Mouse (Mus musculus): Measurements from ENCODE around the gene Gpr25.

The Gpr25 gene

GRCm38 (mm10) chr1:136260635-136261238 is at the start of gene Gpr25:
TSS of gene Gpr25 (minus strand) at chr1:136260873.
- DNase-seq = no peak

- DNase-seq = no peak
These were observed 48.5 kb upstream of the Gpr25 start for GRCm38 (mm10) chr1:136309193-136309592.

- DNase-seq = peak; percentile 14
These were observed 45.8 kb upstream of the Gpr25 start for GRCm38 (mm10) chr1:136306424-136306823.

GRCm38 (mm10) chr1:136293961-136294360 is 33.3 kb upstream of the Gpr25 start:
- DNase-seq = no peak

GRCm38 (mm10) chr1:136289803-136290202 is 29.1 kb upstream of the Gpr25 start:
- no peak for DNase-seq

GRCm38 (mm10) chr1:136277366-136277765 is 16.7 kb upstream of the Gpr25 start:
- DNase-seq = no peak

- no peak for DNase-seq
These were observed 7.6 kb upstream of the Gpr25 start for GRCm38 (mm10) chr1:136268224-136268623.

- no peak for DNase-seq
These were observed 5.5 kb upstream of the Gpr25 start for GRCm38 (mm10) chr1:136266127-136266526.

GRCm38 (mm10) chr1:136263355-136263754 is 2.7 kb upstream of the Gpr25 start:
- no peak for DNase-seq

GRCm38 (mm10) chr1:136259893-136260634 is 609 bp downstream of the Gpr25 start:
- DNase-seq = peak; percentile 51

GRCm38 (mm10) chr1:136259543-136259892 is 1.2 kb downstream of the Gpr25 start:
- DNase-seq = no peak

GRCm38 (mm10) chr1:136258495-136258894 is 2.2 kb downstream of the Gpr25 start:
- no peak for DNase-seq

GRCm38 (mm10) chr1:136255657-136256056 is 5.0 kb downstream of the Gpr25 start:
- no peak for DNase-seq

GRCm38 (mm10) chr1:136255174-136255573 is 5.5 kb downstream of the Gpr25 start:
- no peak for DNase-seq

- DNase-seq = no peak
These were observed 6.1 kb downstream of the Gpr25 start for GRCm38 (mm10) chr1:136254503-136255065.

- no peak for DNase-seq
These were observed 7.2 kb downstream of the Gpr25 start for GRCm38 (mm10) chr1:136253472-136253871.

- DNase-seq = no peak
These were observed 11.0 kb downstream of the Gpr25 start for GRCm38 (mm10) chr1:136249662-136250061.

- DNase-seq = no peak
These were observed 13.3 kb downstream of the Gpr25 start for GRCm38 (mm10) chr1:136247393-136247792.

- DNase-seq = no peak
These were observed 16.2 kb downstream of the Gpr25 start for GRCm38 (mm10) chr1:136244469-136244868.

GRCm38 (mm10) chr1:136241801-136242200 is 18.9 kb downstream of the Gpr25 start:
- DNase-seq = no peak

GRCm38 (mm10) chr1:136238495-136238894 is 22.2 kb downstream of the Gpr25 start:
- no peak for DNase-seq

GRCm38 (mm10) chr1:136234595-136235092 is 26.0 kb downstream of the Gpr25 start:
- DNase-seq = no peak

GRCm38 (mm10) chr1:136233892-136234594 is 26.6 kb downstream of the Gpr25 start, which contains the start of gene Inava:
TSS of gene Inava (minus strand) at chr1:136234264.
- no peak for DNase-seq

Measured in kidney, adult 11 months (tissue).